Mouse (Mus musculus): ENCODE measurements around the gene Cyp2b13.

- no peak for TF ChIP-seq EP300 (IDR thresholded peaks at IDR 0.05; ENCODE audit: insufficient read depth, low read depth, low read length)
- TF ChIP-seq CTCF (IDR thresholded peaks at IDR 0.05; ENCODE audit: low read depth, low read length) = no peak
- TF ChIP-seq POLR2A (IDR thresholded peaks at IDR 0.05; ENCODE audit: insufficient read depth, low read length) = no peak
Observed at GRCm38 (mm10) chr7:26082595-26082994, 21.3 kb downstream of the Cyp2b13 start.
